Mouse (Mus musculus): Measurements from ENCODE around the gene Rmnd5b.
"Not testable (repeated sequence)": the region's sequence is repeated elsewhere in the genome, so short reads cannot be mapped to it uniquely, and the experiment has no call there.

Gene Rmnd5b

GRCm38 (mm10) chr11:51649111-51649888 lies 13.6 kb upstream of the Rmnd5b start:
- peak; percentile 70 for DNase-seq (ENCODE audit: low read depth, low spot score)

GRCm38 (mm10) chr11:51648566-51648965 lies 12.9 kb upstream of the Rmnd5b start:
- peak; percentile 84 for DNase-seq (ENCODE audit: low read depth, low spot score)

GRCm38 (mm10) chr11:51646751-51647667 lies 11.3 kb upstream of the Rmnd5b start:
- DNase-seq (ENCODE audit: low read depth, low spot score): peak; percentile 76

GRCm38 (mm10) chr11:51646245-51646644 lies 10.5 kb upstream of the Rmnd5b start:
- DNase-seq (ENCODE audit: low read depth, low spot score): no peak

- DNase-seq (ENCODE audit: low read depth, low spot score): no peak
Measured at GRCm38 (mm10) chr11:51645293-51645692, 9.6 kb upstream of the Rmnd5b start.

GRCm38 (mm10) chr11:51644217-51644616 lies 8.5 kb upstream of the Rmnd5b start:
- DNase-seq (ENCODE audit: low read depth, low spot score): no peak

GRCm38 (mm10) chr11:51643761-51644160 lies 8.1 kb upstream of the Rmnd5b start:
- no peak for DNase-seq (ENCODE audit: low read depth, low spot score)

- peak; percentile 69 for DNase-seq (ENCODE audit: low read depth, low spot score)
Measured at GRCm38 (mm10) chr11:51643202-51643601, 7.5 kb upstream of the Rmnd5b start.

GRCm38 (mm10) chr11:51640748-51641147 lies 5.1 kb upstream of the Rmnd5b start:
- DNase-seq (ENCODE audit: low read depth, low spot score): no peak

GRCm38 (mm10) chr11:51638497-51638896 lies 2.8 kb upstream of the Rmnd5b start:
- DNase-seq (ENCODE audit: low read depth, low spot score): no peak

- DNase-seq (ENCODE audit: low read depth, low spot score): peak; percentile 97
Measured at GRCm38 (mm10) chr11:51637971-51638414, 2.3 kb upstream of the Rmnd5b start.

GRCm38 (mm10) chr11:51636323-51636684 lies 608 bp upstream of the Rmnd5b start:
- DNase-seq (ENCODE audit: low read depth, low spot score): peak; percentile 90

GRCm38 (mm10) chr11:51635127-51635524 lies 570 bp downstream of the Rmnd5b start:
- no peak for DNase-seq (ENCODE audit: low read depth, low spot score)

- DNase-seq (ENCODE audit: low read depth, low spot score): peak; percentile 86
Measured at GRCm38 (mm10) chr11:51633721-51634120, 2.0 kb downstream of the Rmnd5b start.

- not testable (repeated sequence) for DNase-seq (ENCODE audit: low read depth, low spot score)
Measured at GRCm38 (mm10) chr11:51633200-51633599, 2.5 kb downstream of the Rmnd5b start.

GRCm38 (mm10) chr11:51632130-51632753 lies 3.5 kb downstream of the Rmnd5b start:
- DNase-seq (ENCODE audit: low read depth, low spot score): no peak

- no peak for DNase-seq (ENCODE audit: low read depth, low spot score)
Measured at GRCm38 (mm10) chr11:51629651-51630314, 5.9 kb downstream of the Rmnd5b start.

GRCm38 (mm10) chr11:51627907-51628306 lies 7.8 kb downstream of the Rmnd5b start:
- no peak for DNase-seq (ENCODE audit: low read depth, low spot score)

- no peak for DNase-seq (ENCODE audit: low read depth, low spot score)
Measured at GRCm38 (mm10) chr11:51627425-51627824, 8.3 kb downstream of the Rmnd5b start.

GRCm38 (mm10) chr11:51625187-51625820 lies 10.4 kb downstream of the Rmnd5b start:
- no peak for DNase-seq (ENCODE audit: low read depth, low spot score)

- DNase-seq (ENCODE audit: low read depth, low spot score): no peak
Measured at GRCm38 (mm10) chr11:51622971-51623491, 12.7 kb downstream of the Rmnd5b start.
